Mouse (Mus musculus) right cerebral cortex, postnatal 25 days (tissue): ENCODE data around the gene Cacng1.

ENCODE experiments used
- DNase-seq: peaks from one replicate; pipeline ENCODE4 v3.0.0; 2022

Gene Cacng1

DNA sequence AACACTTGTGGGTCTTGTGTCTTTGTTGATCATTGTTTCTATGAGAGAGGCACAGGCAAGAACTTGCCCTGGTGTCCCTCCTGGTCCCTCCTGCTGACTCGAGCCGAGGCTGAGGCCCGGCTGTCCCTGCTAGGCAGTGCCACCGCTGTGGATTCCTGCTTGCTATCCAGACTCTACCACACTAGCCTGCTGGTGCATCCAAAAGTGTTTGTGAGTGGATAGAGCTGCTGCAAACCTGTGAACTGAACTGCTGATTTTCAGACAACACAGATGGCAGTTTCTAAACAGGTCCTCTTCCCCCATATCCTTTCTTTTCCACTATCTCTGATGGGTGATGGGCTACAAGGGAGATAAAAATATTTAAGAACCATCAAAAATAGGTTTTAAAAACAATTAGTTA lies 60.8 kb downstream of the Cacng1 start:
- no peak for DNase-seq
